Mouse (Mus musculus) spleen, postnatal 10 days (tissue): Measurements from ENCODE around the gene Eef1a1.
"Not testable (repeated sequence)": the region's sequence is repeated elsewhere in the genome, so short reads cannot be mapped to it uniquely, and the experiment has no call there.

Experiments
- DNase-seq, 2 experiments: peaks; one replicate each; pipeline ENCODE4 v3.0.0; 2021 to 2022; ENCODE audit warnings: low spot score in 2 of 2

Gene Eef1a1

DNA sequence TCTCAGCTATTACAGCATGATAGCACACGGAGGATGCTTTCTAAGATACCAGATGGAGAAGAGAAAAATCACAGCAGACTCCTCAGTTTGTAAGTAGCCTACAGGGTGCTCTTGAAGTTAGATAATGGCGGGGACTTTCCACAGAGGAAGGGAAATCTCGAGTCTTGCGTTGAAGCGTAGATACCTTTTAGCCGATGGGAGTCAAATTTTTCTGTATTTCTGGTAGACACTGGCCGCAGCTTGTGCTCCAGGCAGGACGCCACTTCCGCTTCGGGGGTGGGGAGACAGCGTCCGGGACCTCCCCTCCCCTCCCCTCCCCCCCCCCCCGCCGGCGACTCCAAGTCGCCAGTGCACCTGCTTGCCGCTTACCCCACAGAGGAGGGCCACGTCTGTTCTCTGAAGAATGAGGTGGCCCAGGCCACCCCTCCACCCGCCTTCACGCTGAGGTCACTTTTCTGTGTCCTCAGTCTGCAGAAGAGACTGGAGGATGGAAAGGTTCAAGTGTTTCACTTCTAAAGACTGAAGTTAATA is at the start of gene Eef1a1:
Gene Eef1a1, minus strand, starts transcription at position 262 of the 531 bp plus-strand sequence.
- DNase-seq: peak; percentile 16 to 65

DNA sequence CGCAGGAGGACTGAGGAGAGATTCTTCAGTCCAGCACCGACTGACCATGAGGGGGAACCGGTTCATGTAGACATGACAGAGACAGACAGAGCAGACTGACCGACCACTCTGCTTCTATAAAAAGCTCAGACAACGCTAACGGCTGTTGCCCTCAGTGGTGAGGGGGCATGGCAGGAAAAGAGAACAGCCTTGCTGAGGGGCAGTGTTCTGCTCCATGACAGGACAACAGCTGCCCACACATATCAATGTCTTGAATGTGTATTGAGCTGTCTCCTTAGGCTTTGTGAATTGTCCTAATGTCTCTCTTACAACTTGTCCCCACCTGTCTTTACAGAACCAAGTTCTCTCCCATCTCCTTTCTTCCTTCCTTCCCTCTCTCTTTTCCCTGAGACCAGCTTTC is 49.5 kb upstream of the Eef1a1 start:
- no peak for DNase-seq

DNA sequence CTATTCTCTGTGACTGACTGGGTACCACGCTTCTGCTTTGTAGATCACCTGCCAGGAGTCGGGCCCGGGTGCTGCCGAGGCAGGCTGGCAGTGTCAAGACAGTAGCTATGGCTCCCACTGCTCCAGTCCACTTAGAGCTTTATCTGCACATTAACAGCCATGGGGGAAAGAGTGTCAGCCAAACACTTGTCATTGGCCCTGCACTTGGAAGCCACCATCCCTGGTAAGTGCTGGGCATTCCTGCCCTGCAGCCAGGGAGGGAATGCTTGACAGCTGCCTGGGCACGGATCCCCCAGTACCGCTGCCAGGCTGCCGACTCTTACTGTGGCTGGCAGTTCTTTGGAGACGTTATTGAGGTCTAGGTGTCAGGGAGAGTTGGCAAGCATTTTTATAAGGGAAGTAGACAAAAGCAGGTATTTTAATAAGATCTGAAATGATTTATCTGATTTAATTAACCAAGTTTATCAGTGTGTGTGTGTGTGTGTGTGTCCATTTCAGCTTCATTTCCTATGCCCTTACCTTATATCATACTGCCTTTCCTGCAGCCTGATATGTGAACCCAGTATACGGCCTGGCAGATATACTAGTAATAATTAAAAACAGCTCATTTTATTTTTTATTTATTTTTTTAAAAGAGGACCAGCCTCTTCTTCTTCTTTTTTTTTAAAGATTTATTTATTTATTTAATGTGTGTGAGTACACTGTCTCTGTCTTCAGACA is 48.4 kb upstream of the Eef1a1 start:
- DNase-seq: no peak

GRCm38 (mm10) chr9:78534606-78535005 is 45.7 kb upstream of the Eef1a1 start:
- no peak for DNase-seq

DNA sequence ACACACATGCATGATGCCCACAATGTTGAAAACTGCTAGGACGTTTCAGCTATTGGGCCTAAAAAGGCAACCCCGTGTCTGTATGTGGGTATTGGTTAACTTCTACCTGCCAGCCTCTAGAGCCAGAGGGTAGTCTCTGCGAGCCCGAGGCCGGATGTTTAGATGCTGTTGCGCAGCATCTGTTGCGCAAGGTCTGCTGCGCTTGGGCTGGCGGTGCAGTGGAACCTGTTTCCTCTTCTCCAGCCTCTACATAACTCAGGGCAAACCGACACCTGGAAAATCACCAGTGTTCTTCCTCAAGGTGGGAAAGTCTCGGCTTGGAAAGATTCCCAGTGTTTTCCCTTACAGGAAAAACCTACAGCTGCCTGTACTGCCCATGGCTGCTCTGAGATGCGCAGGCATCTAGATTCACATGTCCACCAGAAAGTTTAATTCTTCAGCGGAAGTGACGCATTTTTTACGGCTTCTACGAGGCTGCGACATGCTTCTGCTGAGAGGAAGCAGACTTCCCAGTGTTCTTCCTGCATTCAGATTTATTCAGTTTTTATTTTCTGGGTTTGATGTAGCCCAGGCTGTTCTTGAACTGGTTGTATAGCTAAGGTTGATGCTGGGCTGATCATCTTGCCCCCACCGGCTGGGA is 44.5 kb upstream of the Eef1a1 start:
- DNase-seq: peak; percentile 27 to 61

GRCm38 (mm10) chr9:78532341-78532819 is 43.4 kb upstream of the Eef1a1 start:
- DNase-seq: no peak

DNA sequence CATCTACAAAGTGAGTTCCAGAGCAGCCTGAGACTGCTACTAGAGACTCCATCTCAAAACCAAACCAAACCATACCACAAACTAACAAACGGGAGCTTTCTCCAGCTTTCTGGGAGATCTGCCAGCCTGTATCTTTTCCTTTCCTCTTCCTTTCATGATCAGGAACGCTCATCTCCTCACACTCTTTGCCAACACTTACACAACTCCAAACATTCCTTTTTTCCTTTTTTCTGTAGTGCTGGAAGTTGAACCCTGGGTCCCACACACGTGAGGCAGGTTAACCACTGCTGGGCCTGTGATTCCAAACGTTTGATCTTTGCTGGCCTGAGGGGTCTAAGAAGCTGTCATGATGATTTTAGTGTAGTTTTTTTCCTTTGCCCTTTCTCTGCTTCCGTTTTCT is 42.9 kb upstream of the Eef1a1 start:
- no peak for DNase-seq

DNA sequence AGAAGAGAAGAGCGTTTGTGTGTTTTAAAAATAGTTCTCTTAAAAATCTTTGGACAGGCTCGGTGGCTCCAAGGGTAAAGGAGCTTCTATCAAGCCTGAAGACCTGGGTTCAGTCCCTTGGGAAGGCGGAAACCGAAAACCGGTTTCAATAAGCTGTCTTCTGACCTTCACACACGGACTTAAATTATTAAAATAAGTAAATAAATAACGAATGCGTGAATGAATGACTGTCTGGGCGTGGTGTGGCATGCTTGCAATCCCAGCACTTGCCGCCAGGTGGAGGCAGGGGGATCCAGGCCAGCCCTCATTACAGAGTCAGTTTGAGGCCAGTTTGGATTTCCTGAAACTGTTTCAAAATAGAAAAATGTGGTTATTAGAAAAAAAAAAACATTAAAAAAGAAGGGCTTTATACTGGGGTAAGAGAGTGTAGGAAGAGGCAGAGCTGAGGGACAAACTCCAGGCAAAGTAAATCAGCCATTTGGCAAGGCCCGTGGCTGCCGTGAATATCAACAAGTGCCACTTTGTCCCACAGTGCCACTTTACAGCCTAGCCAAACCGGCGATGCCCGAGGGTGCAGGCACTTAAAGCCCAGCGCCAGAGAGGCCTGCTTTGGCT is 38.9 kb upstream of the Eef1a1 start:
- DNase-seq: peak; percentile 85 to 92

GRCm38 (mm10) chr9:78527301-78527761 is 38.4 kb upstream of the Eef1a1 start:
- DNase-seq: peak; percentile 65 to 88

- no peak for DNase-seq
Measured at GRCm38 (mm10) chr9:78526206-78526605, 37.3 kb upstream of the Eef1a1 start.

DNA sequence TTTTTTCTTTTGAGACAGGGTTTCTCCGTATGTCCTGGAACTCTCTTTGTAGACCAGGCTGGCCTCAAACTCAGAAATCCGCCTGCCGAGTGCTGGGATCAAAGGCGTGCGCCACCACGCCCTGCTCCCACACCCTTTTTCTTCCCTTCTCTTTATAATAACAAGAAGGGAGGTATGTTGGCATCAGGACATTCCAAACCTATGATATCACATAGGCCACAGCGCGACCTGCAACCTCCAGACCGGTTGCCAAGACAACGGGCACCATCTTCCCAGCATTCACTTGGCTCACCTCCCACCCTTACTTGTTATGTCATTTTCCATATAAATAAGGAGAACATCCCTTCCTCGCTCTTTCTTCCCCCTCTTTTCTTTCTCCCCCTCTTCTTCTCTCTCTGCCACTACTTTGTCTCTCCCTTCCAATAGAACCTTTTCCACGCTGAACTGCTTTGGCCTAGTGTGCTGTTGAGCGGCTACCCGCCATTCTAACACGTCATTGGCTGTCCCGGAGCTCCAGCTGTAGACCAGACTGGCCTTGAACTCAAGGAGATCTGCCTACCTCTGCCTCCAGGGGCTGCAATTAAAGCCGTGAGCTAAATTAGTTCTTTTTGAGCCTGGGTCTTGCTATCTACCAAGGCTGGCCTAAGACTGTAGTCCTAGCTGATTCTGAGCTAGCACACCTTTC is 36.6 kb upstream of the Eef1a1 start:
- no peak for DNase-seq

DNA sequence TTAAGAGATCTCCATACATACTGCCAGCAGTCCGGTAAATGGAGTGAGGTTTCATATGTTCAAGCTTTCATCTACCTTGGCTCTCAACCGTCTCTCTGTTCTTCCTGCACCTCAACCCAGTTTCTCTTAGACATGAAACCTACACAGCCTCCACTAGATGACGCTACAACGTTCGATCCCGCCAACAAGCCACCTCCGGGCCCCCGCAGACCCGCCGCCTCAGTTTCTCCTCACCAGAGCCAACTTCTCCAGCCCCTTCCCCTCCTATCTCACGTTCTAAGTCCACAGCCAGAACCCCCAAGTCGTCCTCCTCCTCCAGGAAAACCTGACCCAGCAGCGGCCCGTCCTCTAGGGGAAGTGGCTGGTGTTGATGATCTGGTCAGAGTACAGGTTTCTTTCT is 32.7 kb upstream of the Eef1a1 start:
- peak; percentile 36 to 58 for DNase-seq

GRCm38 (mm10) chr9:78520780-78521601 is 32.0 kb upstream of the Eef1a1 start:
- peak; percentile 26 to 35 for DNase-seq

GRCm38 (mm10) chr9:78520127-78520779 is 31.3 kb upstream of the Eef1a1 start:
- DNase-seq: no peak

DNA sequence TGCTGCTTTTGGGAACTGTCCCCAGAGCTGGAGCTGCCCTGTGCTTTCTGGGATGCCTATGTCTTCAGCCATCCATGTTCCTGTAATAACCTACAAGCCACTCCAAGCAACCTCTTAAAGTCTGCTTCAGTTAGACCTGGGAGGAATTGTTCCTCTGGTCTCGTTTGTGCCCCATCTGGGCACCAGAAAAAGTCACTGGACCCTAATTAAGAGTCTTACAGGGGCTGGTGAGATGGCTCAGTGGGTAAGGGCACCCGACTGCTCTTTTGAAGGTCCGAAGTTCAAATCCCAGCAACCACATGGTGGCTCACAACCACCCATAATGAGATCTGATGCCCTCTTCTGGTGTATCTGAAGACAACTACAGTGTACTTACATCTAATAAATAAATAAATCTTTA is 28.3 kb upstream of the Eef1a1 start:
- DNase-seq: not testable (repeated sequence)

GRCm38 (mm10) chr9:78516125-78516524 is 27.2 kb upstream of the Eef1a1 start:
- no peak for DNase-seq

DNA sequence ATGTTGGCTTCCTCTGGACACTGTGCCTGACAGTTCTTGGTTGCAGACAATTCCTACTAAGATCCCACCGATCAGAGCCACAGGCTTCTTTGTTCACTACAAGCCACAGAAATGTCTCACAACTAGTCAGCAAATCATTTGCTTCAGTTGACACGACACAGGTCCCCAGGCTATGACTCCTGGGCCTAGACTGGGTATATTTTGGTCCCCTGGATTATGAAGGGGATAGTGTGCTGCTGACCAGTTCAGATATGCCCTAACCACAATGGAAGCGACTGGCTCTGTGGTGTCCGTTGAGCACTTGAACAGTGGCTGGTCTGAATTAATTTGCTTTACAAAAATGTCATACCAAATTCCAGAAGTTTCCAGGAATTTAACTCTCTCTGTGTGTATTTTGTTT is 25.7 kb upstream of the Eef1a1 start:
- no peak for DNase-seq

GRCm38 (mm10) chr9:78513776-78514500 is 25.0 kb upstream of the Eef1a1 start:
- no peak for DNase-seq

GRCm38 (mm10) chr9:78511705-78512104 is 22.8 kb upstream of the Eef1a1 start:
- DNase-seq: no peak
